Mouse (Mus musculus) stomach, postnatal 0 days (tissue): ENCODE data around the gene Coa4.

Experiments
- CTCF ChIP-seq: IDR thresholded peaks from 2 replicates; pipeline ENCODE4 v1.5.1; 2016; ENCODE audit warnings: antibody characterized with exemption, low read depth, mild to moderate bottlenecking, moderate library complexity
- EP300 ChIP-seq: optimal IDR thresholded peaks from 2 replicates; pipeline ENCODE3; 2016; ENCODE audit warnings: antibody characterized with exemption

GRCm38 (mm10) chr7:100520663-100521285 lies 16.1 kb upstream of the Coa4 start:
- TF ChIP-seq CTCF = peak; percentile 97
- TF ChIP-seq EP300 = no peak
